Mouse (Mus musculus): Measurements from ENCODE around the gene Pgpep1. TPM values are rescaled to one million over a fixed set of nuclear protein-coding genes. Genes with fewer than 3 reads are reported as not detected.

Pgpep1 gene
- polyA plus RNA-seq, 1 experiment: 38.5 TPM

DNA sequence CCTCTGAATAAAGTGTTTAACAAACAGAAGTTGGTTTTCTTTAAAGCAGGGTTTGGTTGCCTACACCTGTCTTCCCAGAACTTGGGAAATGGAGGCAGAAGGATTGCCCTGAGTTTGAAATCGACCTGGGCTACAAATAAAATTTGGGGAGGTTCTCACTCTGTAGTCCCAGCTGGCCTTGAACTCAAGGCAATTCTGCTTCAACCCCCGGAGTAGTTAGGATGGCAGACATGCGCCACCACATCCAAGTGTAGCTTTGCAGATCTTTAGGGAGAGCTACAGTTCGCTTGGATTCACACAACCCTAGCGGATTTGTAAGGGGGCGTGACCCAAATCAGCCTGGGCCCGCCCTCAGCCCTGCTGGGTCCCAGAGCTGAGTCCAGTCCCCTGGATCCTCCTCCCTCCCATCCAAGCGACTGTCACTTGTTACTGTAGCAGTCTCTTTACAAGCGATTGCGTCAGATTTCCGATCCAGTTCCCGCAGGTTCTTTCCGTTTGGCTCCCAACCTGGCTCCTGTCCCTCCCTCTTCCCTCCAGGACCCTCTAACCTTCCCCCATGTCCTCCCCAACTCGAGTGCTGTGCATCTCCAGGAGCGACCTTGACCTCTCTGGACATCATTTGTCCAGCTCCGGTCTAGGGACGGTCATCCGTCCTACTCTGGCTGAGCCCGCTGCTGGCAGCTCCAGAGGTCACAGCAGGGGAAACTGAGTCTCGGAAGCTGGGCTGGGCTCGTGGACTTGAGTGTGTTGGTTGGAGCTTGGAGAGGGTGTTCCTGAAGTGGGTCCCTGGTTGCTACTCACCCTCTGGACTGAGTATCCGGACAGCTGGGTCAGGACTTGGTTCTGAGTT, 29.4 kb downstream of the Pgpep1 start:
- TF ChIP-seq POLR2AphosphoS2 (IDR thresholded peaks at IDR 0.05; ENCODE audit: insufficient read length, low read depth) (no peak), POLR2A (IDR thresholded peaks at IDR 0.05; ENCODE audit: insufficient read length, low read depth) (peak; percentile 15), CEBPB (IDR thresholded peaks at IDR 0.05; ENCODE audit: insufficient read depth, poor library complexity, severe bottlenecking) (peak; percentile 82; the same call in 1 of the 2 replicates)
- Histone ChIP-seq H3K79me2 (ENCODE audit: control insufficient read depth, insufficient read depth) (no peaks in the 10 kb centered on the region), H3K27me3 (ENCODE audit: control insufficient read depth, insufficient read depth, insufficient read length) (no peaks in the 10 kb centered on the region), H3K4me2 (ENCODE audit: low read depth) (peak overlapping the region; percentile 70), H3K4me3 (peak overlapping the region; percentile 52), H3K36me3 (ENCODE audit: control insufficient read depth, insufficient read depth) (no peaks in the 10 kb centered on the region), H3ac (ENCODE audit: control insufficient read depth, insufficient read length) (peak overlapping the region; percentile 20)

DNA sequence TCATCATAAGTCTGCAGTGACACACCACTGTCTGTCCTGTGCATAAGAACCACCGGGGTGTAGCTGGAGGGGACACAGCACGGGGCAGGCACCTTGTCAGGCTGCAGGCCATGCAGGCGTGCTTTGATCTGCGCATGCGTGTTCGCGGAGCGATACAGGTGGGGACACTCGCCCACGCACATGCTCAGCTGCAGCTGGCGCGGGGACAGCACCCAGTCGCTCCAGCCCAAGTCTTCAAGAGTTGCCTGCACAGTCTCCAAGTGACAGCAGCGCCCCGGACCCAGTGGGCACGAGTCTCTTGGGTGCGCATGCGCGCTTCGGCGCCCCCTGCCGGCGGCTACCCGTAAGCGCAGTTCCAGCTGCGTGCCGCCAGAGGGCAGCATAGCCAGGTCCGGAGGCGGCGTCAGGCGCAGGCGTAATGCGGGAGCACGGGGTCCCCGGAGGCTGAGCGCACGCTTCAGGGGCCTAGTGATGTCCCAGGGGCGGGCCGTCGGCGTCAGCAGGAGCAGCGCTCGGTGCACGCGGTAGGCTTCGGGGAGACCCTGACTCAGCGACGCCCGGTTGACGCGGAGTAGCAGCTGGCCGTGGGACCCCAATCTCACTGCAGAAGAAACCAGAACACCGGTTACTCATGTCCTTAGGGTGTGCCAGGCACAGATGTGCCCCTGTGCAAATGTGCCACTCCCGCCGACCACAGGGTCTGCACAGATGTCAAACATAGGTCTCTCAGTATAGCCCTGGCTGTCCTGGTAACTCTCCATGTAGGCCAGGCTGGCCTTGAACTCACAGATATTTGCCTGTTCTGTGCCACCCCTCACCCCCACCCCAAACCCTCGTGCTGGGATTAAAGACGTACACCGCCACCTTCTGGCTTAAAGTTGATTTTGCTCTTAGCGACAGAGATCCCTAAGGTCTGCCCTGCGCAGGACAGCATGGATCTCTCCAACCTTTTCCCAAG, 30.3 kb downstream of the Pgpep1 start:
- peak overlapping the region; percentile 70 for H3K4me2 ChIP-seq (ENCODE audit: low read depth)
- no peaks in the 10 kb centered on the region for H3K27me3 ChIP-seq (ENCODE audit: control insufficient read depth, insufficient read depth, insufficient read length)
- peak overlapping the region; percentile 20 for H3ac ChIP-seq (ENCODE audit: control insufficient read depth, insufficient read length)
- H3K79me2 ChIP-seq (ENCODE audit: control insufficient read depth, insufficient read depth): no peaks in the 10 kb centered on the region
- H3K36me3 ChIP-seq (ENCODE audit: control insufficient read depth, insufficient read depth): no peaks in the 10 kb centered on the region
- TF ChIP-seq MYOG (IDR thresholded peaks at IDR 0.05; ENCODE audit: control insufficient read depth in 1 of 3, insufficient read depth in 1 of 3, insufficient read length in 2 of 3, low read depth in 2 of 3): peak in 1 of 3 experiments; percentile 44
- peak; percentile 61 for TF ChIP-seq POLR2AphosphoS2 (IDR thresholded peaks at IDR 0.05; ENCODE audit: insufficient read length, low read depth)
- TF ChIP-seq REST (IDR thresholded peaks at IDR 0.05; ENCODE audit: insufficient read depth, insufficient read length): no peak
- TF ChIP-seq USF1 (IDR thresholded peaks at IDR 0.05; ENCODE audit: low read depth): no peak
- TF ChIP-seq MYOD1 (IDR thresholded peaks at IDR 0.05; ENCODE audit: control insufficient read depth in 1 of 3, insufficient read length in 2 of 3, low read depth in 2 of 3): peak in 1 of 3 experiments; percentile 76
- TF ChIP-seq POLR2A (IDR thresholded peaks at IDR 0.05; ENCODE audit: insufficient read length, low read depth): peak; percentile 67
- H3K4me3 ChIP-seq: peak overlapping the region; percentile 52

DNA sequence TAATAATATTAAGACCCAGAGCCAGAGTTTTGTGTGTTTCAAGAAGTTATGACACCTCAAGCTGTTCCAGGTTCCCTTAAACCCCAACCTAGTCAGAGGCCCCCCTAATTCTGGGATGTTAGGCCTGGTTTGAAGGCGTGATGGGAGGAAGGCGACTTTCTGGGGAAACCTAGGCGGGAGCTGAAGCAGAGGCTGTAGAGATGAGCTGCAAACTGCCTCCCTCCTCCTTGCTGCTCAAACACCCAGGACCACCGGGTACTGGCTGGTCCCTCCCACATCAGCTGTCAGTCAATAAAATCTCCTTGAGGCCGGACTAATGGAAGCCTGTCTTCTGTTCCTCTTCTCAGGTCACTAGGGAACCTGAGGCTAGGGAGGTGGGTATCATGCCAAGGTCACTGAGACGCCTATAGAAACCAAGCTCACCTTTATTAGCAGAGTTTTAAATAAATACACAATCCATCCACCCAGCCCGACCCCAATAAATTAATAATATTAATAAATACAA, 31.1 kb downstream of the Pgpep1 start:
- Histone ChIP-seq H3K79me2 (ENCODE audit: control insufficient read depth, insufficient read depth) (no peaks in the 10 kb centered on the region), H3K4me3 (peak overlapping the region; percentile 52), H3ac (ENCODE audit: control insufficient read depth, insufficient read length) (no peak overlapping the region), H3K27me3 (ENCODE audit: control insufficient read depth, insufficient read depth, insufficient read length) (no peaks in the 10 kb centered on the region), H3K4me2 (ENCODE audit: low read depth) (no peak overlapping the region), H3K36me3 (ENCODE audit: control insufficient read depth, insufficient read depth) (no peaks in the 10 kb centered on the region)
- TF ChIP-seq TCF3 (IDR thresholded peaks at IDR 0.05; ENCODE audit: insufficient read length, low read depth): no peak
- TF ChIP-seq REST (IDR thresholded peaks at IDR 0.05; ENCODE audit: insufficient read depth, insufficient read length): no peak
- TF ChIP-seq POLR2A (IDR thresholded peaks at IDR 0.05; ENCODE audit: insufficient read length, low read depth): no peak
- no peak for TF ChIP-seq POLR2AphosphoS2 (IDR thresholded peaks at IDR 0.05; ENCODE audit: insufficient read length, low read depth)
- TF ChIP-seq MYOG (IDR thresholded peaks at IDR 0.05; ENCODE audit: control insufficient read depth in 1 of 3, insufficient read depth in 1 of 3, insufficient read length in 2 of 3, low read depth in 2 of 3): no peak
- no peak for TF ChIP-seq MAX (IDR thresholded peaks at IDR 0.05; ENCODE audit: low read depth)
- no peak for TF ChIP-seq E2F4 (IDR thresholded peaks at IDR 0.05; ENCODE audit: insufficient read depth)
- no peak for TF ChIP-seq MYOD1 (IDR thresholded peaks at IDR 0.05; ENCODE audit: control insufficient read depth in 1 of 3, insufficient read length in 2 of 3, low read depth in 2 of 3)
- no peak for TF ChIP-seq TCF12 (IDR thresholded peaks at IDR 0.05; ENCODE audit: insufficient read depth, poor library complexity, severe bottlenecking)
- TF ChIP-seq CEBPB (IDR thresholded peaks at IDR 0.05; ENCODE audit: insufficient read depth, poor library complexity, severe bottlenecking): no peak
- no peak for TF ChIP-seq SRF (IDR thresholded peaks at IDR 0.05; ENCODE audit: control insufficient read depth, insufficient read length, low read depth)
- TF ChIP-seq USF1 (IDR thresholded peaks at IDR 0.05; ENCODE audit: low read depth): no peak

DNA sequence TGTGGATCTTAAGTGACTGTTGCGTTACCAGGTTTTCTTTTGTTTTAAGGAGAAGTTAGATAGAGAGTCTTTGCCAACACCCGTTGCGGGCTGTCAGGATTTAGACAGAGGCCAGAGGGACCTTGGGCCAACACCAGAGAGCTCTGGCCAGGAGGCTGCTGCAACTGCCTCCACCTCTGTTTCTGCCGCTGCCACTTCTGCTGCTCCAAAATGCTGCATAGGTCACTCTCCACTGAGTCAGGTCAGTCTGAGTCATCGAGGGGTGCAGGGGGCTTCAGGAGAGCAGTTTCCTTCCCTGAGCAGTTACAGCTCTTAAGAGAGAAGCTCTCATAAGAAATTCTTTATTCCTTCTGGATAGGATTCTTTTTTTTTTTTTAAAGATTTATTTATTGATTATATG, 33.1 kb downstream of the Pgpep1 start:
- H3K27me3 ChIP-seq (ENCODE audit: control insufficient read depth, insufficient read depth, insufficient read length): no peaks in the 10 kb centered on the region
- no peak overlapping the region for H3K4me2 ChIP-seq (ENCODE audit: low read depth)
- no peak overlapping the region for H3K4me3 ChIP-seq
- TF ChIP-seq USF1 (IDR thresholded peaks at IDR 0.05; ENCODE audit: low read depth): no peak
- TF ChIP-seq CEBPB (IDR thresholded peaks at IDR 0.05; ENCODE audit: insufficient read depth, poor library complexity, severe bottlenecking): 0 out of 2 replicates have a peak, but pooled peaks have one; percentile 23
- H3K79me2 ChIP-seq (ENCODE audit: control insufficient read depth, insufficient read depth): no peaks in the 10 kb centered on the region
- no peak overlapping the region for H3ac ChIP-seq (ENCODE audit: control insufficient read depth, insufficient read length)
- H3K36me3 ChIP-seq (ENCODE audit: control insufficient read depth, insufficient read depth): no peaks in the 10 kb centered on the region

DNA sequence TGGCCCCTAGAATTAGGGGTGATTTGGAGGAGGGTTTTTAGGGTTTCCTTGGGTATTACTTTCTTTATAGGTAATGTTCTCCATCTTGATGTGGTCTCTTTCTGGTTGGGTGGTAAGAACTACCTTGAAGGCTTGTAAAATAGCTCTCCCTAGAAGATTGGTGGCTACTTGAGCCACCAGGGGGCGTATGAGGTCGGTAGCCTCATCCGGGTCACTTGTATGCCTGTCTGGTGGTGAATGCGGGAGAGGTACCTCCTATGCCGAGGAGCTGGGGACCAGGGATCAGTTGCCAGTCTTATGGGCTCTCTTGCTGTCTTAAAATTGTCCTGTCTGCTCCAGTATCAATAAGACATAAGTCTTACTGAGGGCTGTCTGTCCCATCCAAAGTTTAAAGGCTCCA, 35.1 kb downstream of the Pgpep1 start:
- no peak overlapping the region for H3K4me3 ChIP-seq
- H3K36me3 ChIP-seq (ENCODE audit: control insufficient read depth, insufficient read depth): no peaks in the 10 kb centered on the region
- TF ChIP-seq POLR2A (IDR thresholded peaks at IDR 0.05; ENCODE audit: insufficient read length, low read depth): no peak
- no peak for TF ChIP-seq TCF12 (IDR thresholded peaks at IDR 0.05; ENCODE audit: insufficient read depth, poor library complexity, severe bottlenecking)
- no peak for TF ChIP-seq MAX (IDR thresholded peaks at IDR 0.05; ENCODE audit: low read depth)
- no peak for TF ChIP-seq CEBPB (IDR thresholded peaks at IDR 0.05; ENCODE audit: insufficient read depth, poor library complexity, severe bottlenecking)
- no peak for TF ChIP-seq REST (IDR thresholded peaks at IDR 0.05; ENCODE audit: insufficient read depth, insufficient read length)
- no peak for TF ChIP-seq SRF (IDR thresholded peaks at IDR 0.05; ENCODE audit: control insufficient read depth, insufficient read length, low read depth)
- no peak for TF ChIP-seq TCF3 (IDR thresholded peaks at IDR 0.05; ENCODE audit: insufficient read length, low read depth)
- no peak for TF ChIP-seq USF1 (IDR thresholded peaks at IDR 0.05; ENCODE audit: low read depth)
- TF ChIP-seq E2F4 (IDR thresholded peaks at IDR 0.05; ENCODE audit: insufficient read depth): no peak
- no peak for TF ChIP-seq MYOG (IDR thresholded peaks at IDR 0.05; ENCODE audit: control insufficient read depth in 1 of 3, insufficient read depth in 1 of 3, insufficient read length in 2 of 3, low read depth in 2 of 3)
- no peak for TF ChIP-seq MYOD1 (IDR thresholded peaks at IDR 0.05; ENCODE audit: control insufficient read depth in 1 of 3, insufficient read length in 2 of 3, low read depth in 2 of 3)
- TF ChIP-seq POLR2AphosphoS2 (IDR thresholded peaks at IDR 0.05; ENCODE audit: insufficient read length, low read depth): no peak
- no peak overlapping the region for H3ac ChIP-seq (ENCODE audit: control insufficient read depth, insufficient read length)
- no peak overlapping the region for H3K4me2 ChIP-seq (ENCODE audit: low read depth)
- no peaks in the 10 kb centered on the region for H3K27me3 ChIP-seq (ENCODE audit: control insufficient read depth, insufficient read depth, insufficient read length)
- no peaks in the 10 kb centered on the region for H3K79me2 ChIP-seq (ENCODE audit: control insufficient read depth, insufficient read depth)

Data from myocyte (in vitro differentiated cells).